Mouse (Mus musculus) embryonic stem cell, embryonic (primary cell): ENCODE measurements at regions not wholly inside any gene's neighbourhood (a gene's known extent, or its start where the extent isn't known, plus 50 kb on each side); places are given as distances from the start of the nearest gene placed in this dataset.

Experiments used
- CTCF ChIA-PET, 4 experiments: fragments of 300-600 bp in 2 of 4; fragments of 350-600 bp in 2 of 4; sonication (Branson Sonifier 250); formaldehyde crosslinking; loops; one replicate each; lab custom pipeline; 2022; ENCODE audit warnings: inconsistent platforms in 2 of 4; lab: Charles Lee
- POLR2A ChIA-PET, 4 experiments: fragments of 300-600 bp in 2 of 4; fragments of 350-600 bp in 2 of 4; sonication (Branson Sonifier 250); formaldehyde crosslinking; loops; one replicate each; lab custom pipeline; 2022; ENCODE audit warnings: antibody characterized with exemption in 4 of 4, inconsistent platforms in 1 of 4; lab: Charles Lee

- POLR2A ChIA-PET = no interaction called here
- CTCF ChIA-PET = no interaction called here
These were observed 2740.6 kb downstream of the Gm37988 start for GRCm38 (mm10) chr1:7548261-7548660.

- ChIA-PET POLR2A (no interaction called here), CTCF (no interaction called here)
These were observed 2767.1 kb downstream of the Gm37988 start for GRCm38 (mm10) chr1:7574787-7575186.

GRCm38 (mm10) chr1:7586409-7586808, 2778.7 kb downstream of the Gm37988 start:
- ChIA-PET POLR2A (interaction anchor here in 1 of 4 experiments (0.6 kb wide), 1 partner anchor 8 kb away, joined by 3 read pairs; no protein-coding TSS in a partner anchor), CTCF (no interaction called here)

- ChIA-PET POLR2A (no interaction called here), CTCF (no interaction called here)
These were observed 2783.6 kb downstream of the Gm37988 start for GRCm38 (mm10) chr1:7591327-7591726.
